Mouse (Mus musculus) ovary, adult 18-20 months (tissue): ENCODE results near the gene Ppard.
"Not testable (repeated sequence)": the region's sequence is repeated elsewhere in the genome, so short reads cannot be mapped to it uniquely, and the experiment has no call there.

Experiments
- DNase-seq: peaks from one replicate; pipeline ENCODE4 v3.0.0; 2022; ENCODE audit warnings: low spot score, mixed read lengths

Gene Ppard

GRCm38 (mm10) chr17:28313880-28314225, 81.4 kb downstream of the Ppard start:
- DNase-seq: no peak

- DNase-seq: no peak
Observed at GRCm38 (mm10) chr17:28315611-28316160, 83.2 kb downstream of the Ppard start.

DNA sequence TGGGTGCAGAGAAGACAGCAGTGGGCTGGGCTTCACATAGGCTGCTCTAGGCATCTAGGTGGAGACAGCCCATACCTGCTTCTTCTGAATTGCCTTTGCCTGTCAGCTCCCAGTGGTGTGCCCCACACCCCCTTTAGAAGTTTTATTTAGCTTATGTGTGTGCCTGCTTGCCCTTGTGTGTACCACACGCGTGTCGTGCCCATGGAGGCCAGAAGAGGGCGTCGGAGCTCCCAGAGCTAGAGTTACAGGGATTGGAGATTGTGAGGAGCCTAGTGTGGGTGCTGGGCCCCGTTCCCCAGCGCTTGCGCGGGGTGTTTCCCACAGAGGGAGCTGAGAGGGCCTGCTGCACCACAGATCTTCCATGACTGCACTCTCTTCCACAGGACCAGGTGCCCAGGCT, 84.0 kb downstream of the Ppard start:
- DNase-seq: no peak

DNA sequence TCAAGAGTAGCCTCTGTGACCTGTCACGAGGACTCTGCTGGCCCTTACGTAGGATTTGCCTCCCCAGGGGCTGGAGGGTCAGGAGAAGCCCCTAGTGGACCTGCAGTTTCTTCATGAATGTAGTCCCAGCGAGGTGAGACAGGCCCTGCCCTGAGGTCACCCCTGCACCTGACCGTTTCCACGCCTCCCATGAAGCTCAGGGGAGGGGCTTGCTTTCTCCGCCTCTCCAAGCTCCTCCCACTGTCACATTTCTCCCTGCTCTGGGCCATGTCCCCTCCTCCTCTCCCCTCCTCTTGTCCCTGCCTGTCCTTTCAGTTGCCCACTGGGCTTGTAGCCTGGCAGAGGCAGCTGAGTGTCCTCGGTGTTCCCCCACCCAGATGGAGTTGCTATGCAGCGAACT, 84.6 kb downstream of the Ppard start:
- DNase-seq: no peak

DNA sequence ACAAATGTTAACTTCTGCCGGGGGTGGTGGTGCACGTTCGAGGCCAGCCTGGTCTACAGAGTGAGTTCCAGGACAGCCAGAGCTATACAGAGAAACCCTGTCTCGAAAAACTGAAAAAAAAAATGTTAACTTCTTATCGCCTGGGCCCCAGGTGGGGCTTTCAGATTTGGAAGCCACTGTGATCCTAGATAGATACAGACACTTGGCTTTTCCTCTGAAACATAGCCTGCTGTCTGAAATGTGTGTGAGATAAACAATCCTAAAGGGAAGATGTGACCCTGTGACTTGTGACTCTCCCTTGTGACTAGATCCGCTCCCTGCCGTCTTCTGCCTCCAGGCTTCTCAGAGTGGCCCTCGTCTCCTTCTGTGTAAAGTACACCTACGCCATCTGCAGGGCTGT, 85.2 kb downstream of the Ppard start:
- no peak for DNase-seq

DNA sequence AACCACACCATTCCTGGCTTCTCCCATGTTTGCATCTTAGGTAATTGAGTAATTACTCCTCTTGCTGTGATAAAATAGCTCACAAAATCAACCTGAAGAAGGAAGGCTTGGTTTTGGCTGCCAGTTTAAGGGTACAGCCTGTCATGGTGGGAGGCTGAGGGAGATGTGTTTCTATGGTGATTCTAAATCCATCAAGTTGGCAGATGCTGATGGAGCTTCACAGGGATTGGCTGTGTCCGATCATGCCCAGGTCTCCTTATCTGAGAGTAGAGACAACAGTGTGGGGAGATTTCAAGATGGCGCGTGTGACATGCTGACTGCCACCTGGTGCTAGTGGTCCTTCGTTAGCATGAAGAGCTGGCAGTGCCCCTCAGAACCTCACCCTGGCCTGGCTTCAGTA, 89.2 kb downstream of the Ppard start:
- no peak for DNase-seq

GRCm38 (mm10) chr17:28323786-28324185, 91.3 kb downstream of the Ppard start:
- peak; percentile 55 for DNase-seq

DNA sequence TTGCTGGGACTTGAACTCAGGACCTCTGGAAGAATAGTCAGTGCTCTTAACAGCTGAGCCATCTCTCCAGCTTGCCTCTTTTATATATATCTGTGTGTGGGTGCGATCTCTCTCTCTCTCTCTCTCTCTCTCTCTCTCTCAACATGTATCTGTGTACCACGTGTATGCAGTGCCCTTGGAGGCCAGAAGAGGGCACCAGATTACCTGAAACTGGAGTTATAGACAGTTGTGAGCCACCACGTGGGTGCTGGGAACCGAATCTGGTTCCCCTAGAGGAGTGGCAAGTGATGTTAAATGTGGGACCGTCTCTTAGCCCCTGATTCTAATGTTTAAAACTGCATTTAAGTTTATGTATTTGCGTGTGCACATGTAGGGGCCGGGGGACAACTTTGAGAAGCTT, 91.9 kb downstream of the Ppard start:
- not testable (repeated sequence) for DNase-seq

- no peak for DNase-seq
Observed at GRCm38 (mm10) chr17:28325751-28326150, 93.3 kb downstream of the Ppard start.

GRCm38 (mm10) chr17:28326951-28327350, 94.5 kb downstream of the Ppard start:
- no peak for DNase-seq

- DNase-seq: no peak
Observed at GRCm38 (mm10) chr17:28327673-28328325, 95.3 kb downstream of the Ppard start.

DNA sequence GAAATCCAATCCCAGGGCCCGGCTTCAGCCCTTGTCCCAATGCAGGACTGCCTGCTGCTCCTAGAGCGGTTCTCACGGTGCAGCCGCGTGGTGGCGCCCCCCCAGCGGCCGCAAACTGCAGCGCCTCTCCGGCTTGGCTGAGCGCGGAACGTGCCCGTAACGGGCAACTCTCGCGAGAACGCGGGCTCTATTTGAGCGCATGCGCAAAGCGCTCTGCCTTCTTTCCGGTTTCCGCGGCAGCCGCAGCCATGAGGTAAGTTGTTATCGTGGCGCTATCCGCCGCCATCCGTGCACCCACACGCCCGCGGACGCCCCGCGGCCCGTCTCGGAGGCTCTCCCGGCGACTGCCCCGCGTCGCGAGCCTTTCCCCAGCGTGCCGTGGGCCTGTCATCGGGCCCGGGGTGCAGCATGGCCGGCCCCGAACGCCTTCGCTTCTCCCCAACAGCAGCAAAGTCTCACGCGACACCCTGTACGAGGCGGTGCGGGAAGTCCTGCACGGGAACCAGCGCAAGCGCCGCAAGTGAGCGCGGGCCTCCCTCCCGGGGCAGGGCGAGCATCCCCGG, 95.9 kb downstream of the Ppard start, which contains the start of gene Rpl10a:
Rpl10a (plus strand) TSS at position 106 of the 563 bp plus-strand sequence.
- peak; percentile 91 for DNase-seq

GRCm38 (mm10) chr17:28328946-28329345, 96.4 kb downstream of the Ppard start:
- no peak for DNase-seq

DNA sequence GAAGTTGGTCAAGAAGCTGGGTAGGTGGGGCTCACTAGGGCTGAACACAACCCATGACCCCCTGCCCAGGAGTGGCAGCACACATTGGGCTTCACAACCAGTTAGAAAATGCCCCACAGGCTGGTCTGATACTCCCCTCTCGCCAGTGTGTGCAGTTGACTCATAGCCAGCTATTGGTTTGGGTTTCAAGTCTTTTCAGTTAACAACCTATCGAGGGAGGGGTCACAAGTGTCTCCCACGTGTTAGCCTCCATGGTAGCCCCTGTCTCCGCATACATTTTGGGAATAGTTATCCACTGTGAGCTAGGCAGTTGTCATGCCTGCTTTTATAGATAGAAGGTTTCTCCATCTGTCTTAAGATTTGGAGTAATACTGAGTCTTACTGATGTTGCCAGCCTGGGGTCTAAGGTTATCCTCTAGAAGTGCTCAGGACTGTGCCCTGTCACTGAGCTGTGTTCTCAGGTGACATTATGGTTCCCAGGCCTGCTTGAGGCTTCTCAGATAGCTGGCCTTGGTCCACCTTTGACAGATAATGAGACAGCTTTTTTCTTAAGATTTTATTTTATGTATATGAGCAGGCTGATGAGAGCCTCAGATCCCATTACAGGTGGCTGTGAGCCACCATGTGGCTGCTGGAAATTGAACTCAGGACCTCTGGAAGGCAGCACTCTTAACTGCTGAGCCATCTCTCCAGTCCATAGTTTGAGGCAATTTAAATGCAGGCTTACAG, 97.2 kb downstream of the Ppard start:
- no peak for DNase-seq

DNA sequence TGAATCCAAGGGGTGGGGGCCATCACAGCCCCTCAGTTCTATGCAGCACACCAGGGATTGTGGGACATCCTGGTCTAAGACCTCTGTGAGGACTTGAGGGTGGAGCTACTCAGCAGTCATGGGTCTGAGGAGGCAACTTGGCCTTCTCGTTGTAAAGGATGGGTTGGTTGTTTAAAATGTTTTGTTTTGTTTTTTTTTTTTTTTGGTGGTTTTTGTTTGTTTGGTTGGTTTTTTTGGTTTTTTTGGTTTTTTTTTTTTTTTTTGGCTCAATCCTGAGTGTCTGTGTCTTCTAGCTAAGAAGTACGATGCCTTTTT, 97.7 kb downstream of the Ppard start:
- DNase-seq: no peak

- DNase-seq: not testable (repeated sequence)
Observed at GRCm38 (mm10) chr17:28330590-28330989, 98.1 kb downstream of the Ppard start.

- DNase-seq: no peak
Observed at GRCm38 (mm10) chr17:28331241-28332112, 99.0 kb downstream of the Ppard start.

GRCm38 (mm10) chr17:28332113-28332914, 99.8 kb downstream of the Ppard start:
- no peak for DNase-seq

DNA sequence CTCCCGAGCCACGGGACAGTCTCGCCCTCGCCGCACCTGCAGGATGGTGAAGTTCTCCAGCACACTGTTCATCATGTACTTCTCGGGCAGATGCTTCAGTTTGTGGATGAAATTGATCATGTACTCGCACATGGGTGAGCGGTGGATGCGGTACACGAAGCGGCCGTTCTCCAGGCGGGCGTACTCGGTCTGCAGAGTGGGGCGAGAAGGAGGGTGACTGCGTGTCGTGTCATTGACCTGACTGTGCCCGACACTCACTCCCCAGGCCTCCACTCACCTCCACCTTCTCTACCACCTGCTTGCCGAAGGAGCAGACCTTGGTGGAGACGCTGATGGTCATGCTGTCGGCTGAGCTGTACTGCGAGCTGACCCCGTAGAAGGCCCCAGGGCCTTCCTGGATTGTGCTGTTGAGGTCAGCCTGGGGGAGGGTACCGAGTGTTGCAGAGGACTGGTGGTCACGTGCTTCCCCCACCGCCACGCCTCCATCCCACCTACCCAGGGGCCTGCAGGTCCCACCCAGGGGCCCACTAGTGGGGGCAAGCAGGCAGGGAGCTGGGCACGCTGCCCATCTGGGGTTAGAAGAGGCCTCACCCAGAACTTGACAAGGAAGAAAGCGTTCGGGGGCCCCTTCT, 100.5 kb downstream of the Ppard start:
- no peak for DNase-seq

DNA sequence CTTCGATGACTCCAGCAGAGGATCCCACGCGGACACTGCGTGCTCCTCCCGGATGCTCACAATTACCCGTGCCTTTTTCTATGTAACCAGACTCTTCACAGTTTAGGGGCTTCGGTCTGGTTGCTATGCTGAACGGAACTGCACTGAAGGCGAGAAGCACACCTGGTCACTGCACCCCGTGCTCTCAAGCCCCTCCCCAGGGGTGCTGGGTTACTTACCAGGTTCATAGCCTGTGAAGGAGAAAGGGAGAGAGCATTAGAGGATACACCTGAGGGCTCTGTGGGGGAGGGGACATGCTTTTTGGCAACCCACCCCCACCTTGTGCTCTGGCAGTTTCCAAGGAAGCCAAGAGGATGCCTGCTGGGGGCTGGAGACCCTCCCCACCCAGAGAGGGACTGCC, 102.8 kb downstream of the Ppard start:
- DNase-seq: no peak

DNA sequence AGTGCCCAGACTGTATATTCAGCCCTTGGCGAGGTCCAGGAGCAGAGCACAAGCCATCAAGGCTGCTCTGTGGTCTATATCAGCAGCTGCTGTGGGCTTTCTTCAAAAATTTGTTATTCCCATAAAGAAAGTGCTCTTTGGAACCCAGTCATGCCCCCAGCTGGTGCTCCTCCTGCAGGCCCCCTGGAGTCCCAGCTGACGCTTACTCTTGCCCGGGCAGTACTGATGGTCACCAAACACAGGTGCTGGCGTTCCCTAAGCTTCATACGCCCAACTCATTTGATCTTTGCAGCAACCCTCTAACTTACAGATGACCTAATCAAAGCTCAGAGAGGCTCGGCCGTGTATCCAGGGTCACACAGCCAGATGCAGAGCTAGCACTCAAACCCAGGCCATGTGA, 105.0 kb downstream of the Ppard start:
- DNase-seq: no peak
